Mouse (Mus musculus) left cerebral cortex, adult 6 months (tissue): ENCODE results near the gene Cdh18. TPM values are rescaled to one million over a fixed set of nuclear protein-coding genes. Genes with fewer than 3 reads are reported as not detected.

Source experiments
- long read RNA-seq, 2 experiments: library from polyadenylated mRNA; unstranded; transcript quantifications; one replicate each; pipeline ENCODE4 v2.0.0; 2019 to 2020
- polyA plus RNA-seq: library from polyadenylated mRNA; unstranded; fragments of <200 nt; fragmentation: Nextera tagmentation; gene quantifications from 2 replicates; pipeline ENCODE4 v1.2.3, GENCODE M21; 2021

Gene Cdh18
- 15.0 and 17.3 TPM in 2 replicates for polyA plus RNA-seq
- long read RNA-seq, experiment 1, transcript Cdh18-203 (12 exons, 2,744 nt) = major isoform, 8 of 30 reads
- long read RNA-seq, experiment 1, partial matches to known transcripts = 6 of 30 reads
- long read RNA-seq, experiment 1, other reads (novel, unspliced or antisense) = 14 of 30 reads
- long read RNA-seq, experiment 2, partial matches to known transcripts = 4 of 10 reads
- long read RNA-seq, experiment 2, other reads (novel, unspliced or antisense) = 5 of 10 reads

DNA sequence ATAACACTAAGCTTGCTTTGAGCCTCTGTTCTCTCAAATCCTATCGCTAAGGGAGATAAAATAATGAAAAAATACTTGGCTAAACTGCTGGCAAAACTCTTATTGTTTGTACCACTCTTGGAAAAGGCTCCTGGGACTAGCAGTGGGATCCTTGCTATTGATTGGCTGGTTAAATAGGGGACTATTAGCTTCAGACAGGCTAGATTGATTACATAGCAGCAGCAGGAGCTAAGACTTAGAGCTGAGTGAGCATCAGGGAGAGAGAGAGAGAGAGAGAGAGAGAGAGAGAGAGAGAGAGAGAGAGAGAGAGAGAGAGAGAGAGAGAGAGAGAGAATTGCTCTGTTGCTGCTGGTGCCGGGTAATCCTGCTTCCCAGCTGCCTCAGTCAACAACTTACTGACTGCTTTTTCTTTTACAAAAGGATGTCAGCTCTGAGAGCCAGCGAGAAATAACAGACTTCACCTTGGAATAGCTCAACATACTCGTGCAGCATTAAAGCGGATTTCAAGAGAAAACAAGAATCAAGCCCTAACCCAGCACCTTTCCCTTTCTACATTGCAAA, at the start of gene Cdh18:
Gene Cdh18, plus strand, starts transcription at position 312 of the 561 bp plus-strand sequence.

